Mouse (Mus musculus) testis, postnatal 10 days (tissue): ENCODE data around the gene Wdr86.
"Not testable (repeated sequence)": the region's sequence is repeated elsewhere in the genome, so short reads cannot be mapped to it uniquely, and the experiment has no call there.

ENCODE experiments used
- DNase-seq: peaks from one replicate; pipeline ENCODE4 v3.0.0; 2021; ENCODE audit warnings: low spot score

The Wdr86 gene

GRCm38 (mm10) chr5:24730488-24730871, at the start of gene Wdr86:
Gene Wdr86, minus strand, starts transcription at chr5:24730727.
- DNase-seq, result peak; percentile 67

GRCm38 (mm10) chr5:24779881-24780512, 49.5 kb upstream of the Wdr86 start:
- DNase-seq, result peak; percentile 41

- peak; percentile 23 for DNase-seq
These were observed 48.8 kb upstream of the Wdr86 start for GRCm38 (mm10) chr5:24779321-24779720.

GRCm38 (mm10) chr5:24778843-24779140, 48.3 kb upstream of the Wdr86 start:
- DNase-seq, result peak; percentile 42

GRCm38 (mm10) chr5:24778082-24778842, 47.7 kb upstream of the Wdr86 start:
- DNase-seq, result peak; percentile 38

- peak; percentile 40 for DNase-seq
These were observed 46.2 kb upstream of the Wdr86 start for GRCm38 (mm10) chr5:24776681-24777080.

GRCm38 (mm10) chr5:24774549-24774948, 44.0 kb upstream of the Wdr86 start:
- not testable (repeated sequence) for DNase-seq

GRCm38 (mm10) chr5:24757816-24758215, 27.3 kb upstream of the Wdr86 start, which contains the start of gene Crygn:
Gene Crygn, minus strand, starts transcription at chr5:24758008.
- no peak for DNase-seq

GRCm38 (mm10) chr5:24756931-24757330, 26.4 kb upstream of the Wdr86 start:
- DNase-seq, result no peak

GRCm38 (mm10) chr5:24752175-24752498, 21.6 kb upstream of the Wdr86 start:
- DNase-seq, result no peak

- DNase-seq, result peak; percentile 72
These were observed 21.0 kb upstream of the Wdr86 start for GRCm38 (mm10) chr5:24751305-24752174.

GRCm38 (mm10) chr5:24750321-24751304, 20.1 kb upstream of the Wdr86 start:
- peak; percentile 94 for DNase-seq

GRCm38 (mm10) chr5:24749731-24750130, 19.2 kb upstream of the Wdr86 start:
- no peak for DNase-seq

- DNase-seq, result no peak
These were observed 17.0 kb upstream of the Wdr86 start for GRCm38 (mm10) chr5:24747533-24747932.

- no peak for DNase-seq
These were observed 13.4 kb upstream of the Wdr86 start for GRCm38 (mm10) chr5:24743956-24744355.

- DNase-seq, result no peak
These were observed 10.8 kb upstream of the Wdr86 start for GRCm38 (mm10) chr5:24741172-24741885.

GRCm38 (mm10) chr5:24739141-24739753, 8.7 kb upstream of the Wdr86 start:
- peak; percentile 81 for DNase-seq

GRCm38 (mm10) chr5:24738517-24738916, 8.0 kb upstream of the Wdr86 start:
- DNase-seq, result no peak

GRCm38 (mm10) chr5:24737595-24737994, 7.1 kb upstream of the Wdr86 start:
- DNase-seq, result no peak

GRCm38 (mm10) chr5:24733771-24734426, 3.4 kb upstream of the Wdr86 start:
- DNase-seq, result no peak
